Mouse (Mus musculus): ENCODE results near the gene Chic2. TPM values are rescaled to one million over a fixed set of nuclear protein-coding genes. Genes with fewer than 3 reads are reported as not detected.

The Chic2 gene
- 25.4 TPM for polyA plus RNA-seq (2014; fragmentation: Illumina TruSeq; extraction: RNeasy Lipid Tissue Mini Kit (QIAGEN cat#74804); ENCODE audit: low replicate concordance)

GRCm38 (mm10) chr5:75044310-75044904 lies at the start of gene Chic2:
TSS of gene Chic2 (minus strand) at chr5:75044774.

GRCm38 (mm10) chr5:75075383-75075941 lies 30.9 kb upstream of the Chic2 start, which contains the start of gene Gsx2:
TSS of gene Gsx2 (plus strand) at chr5:75075601.

Other genes starting within 250 kb of the Chic2 start
- gene Gsx2, start 30.8 kb upstream of the Chic2 start, polyA plus RNA-seq (2014; fragmentation: Illumina TruSeq; extraction: RNeasy Lipid Tissue Mini Kit (QIAGEN cat#74804); ENCODE audit: low replicate concordance) = not detected
- gene Pdgfra, start 107.5 kb upstream of the Chic2 start, polyA plus RNA-seq (2014; fragmentation: Illumina TruSeq; extraction: RNeasy Lipid Tissue Mini Kit (QIAGEN cat#74804); ENCODE audit: low replicate concordance) = 29.4 TPM

All from small intestine, adult 10 weeks (tissue).